Mouse (Mus musculus): ENCODE data around the gene Creld1.

Creld1 gene

DNA sequence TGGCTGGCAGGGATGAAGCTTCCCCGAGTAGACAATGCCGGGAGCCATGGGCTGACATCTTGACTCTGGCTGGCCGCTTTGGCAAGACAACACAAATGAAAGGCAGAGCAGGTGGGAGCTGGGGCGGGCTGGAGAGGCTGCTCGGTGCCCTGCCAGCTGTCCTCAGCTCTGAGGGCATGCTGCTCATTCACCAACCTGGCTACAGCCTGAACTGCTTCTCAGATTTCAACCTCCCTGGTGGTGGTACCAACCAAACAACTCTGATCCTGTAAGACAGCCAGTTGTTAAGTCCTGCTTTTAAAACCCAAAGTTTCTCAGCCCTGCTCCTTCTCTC is 25.8 kb downstream of the Creld1 start:
- no peak for DNase-seq (ENCODE audit: low spot score)

DNA sequence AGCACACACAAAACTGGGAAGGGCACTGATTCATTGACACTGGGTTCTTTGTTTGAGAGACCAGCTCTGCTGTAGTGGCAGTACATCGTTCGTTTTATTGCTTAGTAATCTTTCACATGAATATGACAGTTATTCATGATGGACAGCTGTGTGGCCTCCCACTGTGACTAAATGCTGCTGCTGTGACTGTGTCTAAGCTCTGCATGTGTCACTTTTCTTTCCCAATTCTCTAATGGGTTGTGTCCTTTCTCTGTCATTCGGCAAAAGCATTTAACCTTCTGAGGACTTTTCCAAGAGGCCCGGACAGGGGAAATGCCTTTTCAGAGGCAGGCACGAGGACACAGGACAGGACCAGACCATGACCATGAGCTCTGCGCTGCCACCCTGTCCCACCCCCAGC is 30.8 kb downstream of the Creld1 start:
- DNase-seq (ENCODE audit: low spot score): no peak

DNA sequence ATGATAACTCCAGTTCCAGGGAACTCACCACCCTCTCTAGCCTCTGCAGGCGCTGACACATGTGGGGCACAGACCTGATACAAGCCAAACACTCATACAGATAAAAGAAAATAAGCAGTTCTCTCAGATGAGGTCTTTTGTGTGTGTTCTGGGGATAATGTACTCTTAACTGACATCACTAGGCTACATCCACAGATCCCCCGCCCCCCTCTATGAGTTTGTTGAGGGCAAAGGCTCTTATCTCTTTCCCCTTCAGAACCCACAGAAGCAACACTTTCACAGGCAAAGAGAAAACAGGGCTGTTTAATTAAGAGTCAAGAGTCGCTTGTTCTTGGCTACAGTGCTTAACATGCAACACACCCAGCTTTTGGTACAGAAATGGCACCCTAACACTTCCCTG is 31.5 kb downstream of the Creld1 start:
- no peak for DNase-seq (ENCODE audit: low spot score)

DNA sequence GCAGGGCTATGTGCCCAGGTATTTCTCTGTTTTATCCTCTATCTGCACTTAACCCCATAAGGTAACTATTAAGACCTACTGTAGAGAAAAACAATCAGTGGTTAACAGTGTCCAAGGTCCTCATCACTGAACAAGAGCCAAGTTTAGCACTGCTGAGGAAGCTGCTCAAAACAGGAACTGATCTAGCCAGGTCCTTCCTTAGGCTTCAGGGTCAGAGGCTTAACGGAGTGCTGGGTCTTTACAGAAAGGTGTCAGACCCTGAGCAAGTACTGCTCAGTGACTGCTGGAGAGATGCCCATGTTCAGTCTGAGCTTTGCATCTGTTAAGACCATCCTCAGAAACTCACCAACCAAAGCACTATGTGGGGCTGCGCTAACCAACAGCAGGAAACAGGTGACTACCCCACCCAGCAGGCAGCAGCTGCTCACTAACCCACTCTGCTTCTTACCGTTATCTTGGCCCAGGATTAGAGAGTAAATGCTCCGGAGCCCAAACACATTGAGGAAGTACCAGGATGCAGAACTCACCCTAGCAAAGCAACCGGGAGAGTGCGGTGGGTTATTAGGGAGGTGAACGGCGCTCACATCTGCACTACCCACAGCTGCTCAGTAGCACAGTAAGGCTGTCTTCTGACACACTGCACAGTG is 34.5 kb downstream of the Creld1 start:
- DNase-seq (ENCODE audit: low spot score): no peak

DNA sequence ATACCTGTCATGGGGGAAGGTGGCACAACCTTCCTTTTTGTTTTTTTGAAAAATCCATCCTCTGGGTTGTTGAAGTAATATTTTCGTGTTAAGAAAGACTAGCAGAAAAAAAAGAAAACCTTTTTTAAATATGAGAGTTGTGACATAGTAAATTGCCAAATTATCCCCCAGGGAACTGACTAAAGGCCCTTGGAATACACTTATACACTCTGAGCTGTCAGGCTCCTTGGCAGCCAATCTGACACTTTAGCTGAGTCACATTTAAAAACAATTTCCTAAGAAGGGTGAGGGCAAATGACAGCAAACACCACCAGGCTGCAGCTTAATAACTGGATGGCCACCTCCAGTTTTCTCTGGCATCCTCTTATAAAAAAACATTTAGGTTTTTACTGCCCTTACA is 39.2 kb downstream of the Creld1 start:
- no peak for DNase-seq (ENCODE audit: low spot score)

DNA sequence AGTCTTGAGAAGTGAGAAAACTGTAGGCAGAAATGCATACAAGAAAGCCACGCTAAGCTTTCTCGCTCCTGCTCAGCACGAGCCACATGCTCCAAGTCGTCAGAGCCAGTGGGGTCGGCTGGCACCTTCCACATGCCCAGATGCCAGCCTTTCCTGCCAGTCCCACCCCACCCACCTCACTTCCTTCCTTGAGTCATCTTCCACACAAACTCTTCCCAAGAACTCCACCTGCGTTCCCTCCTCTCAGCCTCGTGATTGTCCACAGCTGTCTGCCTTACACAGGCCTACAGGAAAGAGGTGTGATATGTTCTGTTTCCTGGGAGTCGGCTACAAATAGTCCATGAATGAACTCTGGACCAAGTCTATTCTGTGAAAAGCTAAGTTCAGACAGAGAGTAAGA is 40.3 kb downstream of the Creld1 start:
- no peak for DNase-seq (ENCODE audit: low spot score)

DNA sequence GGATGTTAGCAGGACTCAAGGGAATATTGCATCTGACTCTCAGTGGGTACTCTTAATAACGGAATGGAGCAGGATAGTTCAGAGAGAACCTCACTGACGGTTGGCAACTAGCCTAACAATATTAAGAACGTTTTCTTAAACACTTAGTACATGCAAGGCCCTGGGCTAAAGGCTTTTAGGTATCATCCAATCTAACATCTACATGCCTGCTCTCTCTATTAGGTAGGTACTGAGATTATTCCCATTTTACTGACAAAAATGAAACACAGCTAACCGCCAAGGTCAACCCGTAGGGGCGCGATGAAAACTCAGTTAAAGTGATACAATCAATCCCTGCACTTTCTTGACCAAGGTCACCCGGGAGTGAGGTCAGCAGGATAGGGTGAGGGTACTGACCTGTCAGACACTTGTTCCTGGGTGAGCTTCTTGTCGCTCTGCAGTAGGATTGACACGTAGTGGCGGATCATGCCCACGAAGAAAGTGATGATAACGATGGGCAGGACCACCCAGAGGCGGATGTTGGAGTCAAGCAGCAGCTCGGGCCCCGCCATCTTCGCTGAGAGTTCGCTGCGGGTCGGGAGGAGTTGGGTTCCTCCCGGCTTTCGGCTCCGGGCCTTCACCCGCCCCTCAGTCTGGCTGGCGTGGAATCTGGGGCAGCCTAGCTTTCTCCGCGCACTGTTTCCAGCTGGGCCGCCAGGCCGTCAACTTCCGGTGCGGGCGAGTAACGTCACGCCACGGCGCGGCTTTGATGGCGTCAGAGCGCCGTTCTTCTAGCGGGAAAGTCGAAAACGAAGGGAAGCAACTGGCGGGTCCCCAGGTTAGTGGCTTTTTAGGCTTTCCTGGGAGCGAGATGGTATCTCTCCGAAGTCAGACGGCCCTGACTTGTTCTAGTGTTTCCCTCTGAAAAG is 48.1 kb downstream of the Creld1 start, which contains the start of the genes Emc3 and Fancd2:
TSS of gene Emc3 (minus strand) at position 721 of the 908 bp plus-strand sequence.
TSS of gene Fancd2 (plus strand) at position 751 of the 908 bp plus-strand sequence.
- peak; percentile 96 for DNase-seq (ENCODE audit: low spot score)

DNA sequence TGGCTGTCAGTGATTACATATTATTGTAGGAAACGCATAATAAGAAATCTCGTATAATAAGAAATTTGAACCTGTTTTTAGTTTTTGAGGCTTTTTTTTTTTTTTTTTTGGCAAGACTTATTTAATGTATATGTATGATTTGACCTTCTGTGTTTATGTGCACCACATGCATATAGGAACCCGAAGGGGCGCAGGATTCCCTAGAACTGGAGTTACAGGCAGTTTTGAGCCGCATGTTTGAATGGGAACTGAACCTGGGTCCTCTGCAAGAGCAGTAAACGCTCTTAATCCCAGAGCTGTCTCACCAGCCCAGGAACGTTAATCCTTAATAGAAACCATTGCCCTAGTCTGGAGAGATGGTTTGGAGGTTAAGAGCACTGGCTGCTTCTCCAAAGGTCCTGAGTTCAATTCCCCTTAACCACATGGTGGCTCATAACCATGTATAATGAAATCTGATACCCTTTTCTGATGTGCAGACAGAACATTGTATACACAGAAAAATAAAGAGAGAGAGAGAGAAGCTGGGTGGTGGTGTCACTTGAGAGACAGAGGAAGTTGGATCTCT is 48.8 kb downstream of the Creld1 start:
- no peak for DNase-seq (ENCODE audit: low spot score)

DNA sequence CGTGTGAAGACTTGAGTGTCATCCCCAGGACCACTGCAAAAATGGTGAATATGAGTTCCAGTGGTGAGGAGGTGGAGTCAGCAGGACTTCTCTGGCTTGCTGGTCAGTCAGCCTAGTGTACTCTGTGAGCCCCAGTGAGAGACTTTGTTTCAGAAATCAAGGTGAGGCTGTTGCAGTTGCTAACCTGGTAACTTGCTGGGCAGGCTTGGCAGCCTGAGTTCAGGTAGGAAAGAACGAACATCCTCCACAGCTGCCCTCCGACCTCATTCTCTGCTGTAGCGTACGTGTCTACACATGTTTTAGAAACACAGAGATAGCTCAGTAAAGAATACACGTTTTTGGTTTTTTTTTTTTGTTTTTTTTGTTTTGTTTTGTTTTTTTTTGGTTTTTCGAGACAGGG is 51.8 kb downstream of the Creld1 start:
- no peak for DNase-seq (ENCODE audit: low spot score)

DNA sequence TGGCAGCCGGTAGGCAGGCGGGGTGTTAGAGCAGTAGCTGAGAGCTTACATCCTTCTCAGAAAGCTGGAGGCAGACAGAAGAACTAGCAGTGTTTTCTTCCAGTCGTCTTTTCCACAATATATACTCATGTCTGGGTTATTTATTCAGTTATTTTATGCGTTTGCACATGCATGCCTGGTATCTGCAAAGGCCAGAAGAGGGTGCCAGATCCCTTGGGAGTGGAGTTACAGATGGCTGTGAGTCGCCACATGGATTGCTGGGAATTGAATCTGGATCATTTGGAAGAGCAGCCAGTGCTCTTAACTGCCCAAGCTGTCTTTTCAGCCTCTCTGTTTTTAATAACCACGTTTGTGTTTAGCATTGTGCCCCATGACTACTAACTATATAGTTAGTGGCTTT is 58.5 kb downstream of the Creld1 start:
- no peak for DNase-seq (ENCODE audit: low spot score)

Data from embryo, embryonic 10 days (tissue).